Mouse (Mus musculus) retina, adult 2 months (tissue): Measurements from ENCODE around the gene Tmtc4.

Source experiments
- DNase-seq: peaks from one replicate; pipeline ENCODE4 v3.0.0-alpha.2; 2012; ENCODE audit warnings: low read depth, low spot score

Tmtc4 gene

DNA sequence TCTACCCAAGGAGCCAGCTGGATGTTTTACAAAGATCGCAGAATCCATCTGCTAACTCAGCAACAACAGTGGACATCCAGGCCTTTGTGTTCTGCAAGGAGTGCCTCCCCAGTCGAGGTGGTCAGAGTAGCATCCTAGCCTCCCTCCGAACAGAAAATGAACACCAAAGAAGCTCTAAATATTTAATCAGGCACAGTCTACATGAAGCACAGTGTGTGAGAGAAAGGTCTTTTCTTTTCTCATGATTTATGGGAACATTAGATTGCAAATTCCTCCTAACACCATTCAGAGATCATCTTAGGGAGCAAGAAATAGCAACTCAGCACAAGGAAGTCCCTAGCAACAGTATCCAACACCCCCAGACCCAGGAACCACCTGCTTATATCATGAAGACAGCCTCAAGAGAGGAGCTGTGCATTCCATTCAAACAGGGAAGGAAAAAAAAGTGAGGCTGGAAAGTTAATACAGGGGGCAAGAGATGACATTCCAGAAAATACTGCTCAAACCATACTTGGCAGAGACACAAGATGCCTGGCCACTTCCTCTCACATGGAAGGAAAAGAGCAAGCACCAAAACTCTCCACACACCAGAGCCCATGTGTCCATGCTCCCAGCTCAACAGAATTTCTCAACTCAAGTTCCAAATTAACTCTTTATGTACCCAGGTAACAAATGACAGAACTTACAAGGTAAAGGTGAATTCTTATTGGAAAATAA lies 8.8 kb downstream of the Tmtc4 start:
- DNase-seq = no peak

GRCm38 (mm10) chr14:122973091-122973490 lies 10.7 kb downstream of the Tmtc4 start:
- no peak for DNase-seq

- no peak for DNase-seq
Observed at GRCm38 (mm10) chr14:122968049-122968448, 15.8 kb downstream of the Tmtc4 start.

- peak; percentile 15 for DNase-seq
Observed at GRCm38 (mm10) chr14:122957941-122958340, 25.9 kb downstream of the Tmtc4 start.

DNA sequence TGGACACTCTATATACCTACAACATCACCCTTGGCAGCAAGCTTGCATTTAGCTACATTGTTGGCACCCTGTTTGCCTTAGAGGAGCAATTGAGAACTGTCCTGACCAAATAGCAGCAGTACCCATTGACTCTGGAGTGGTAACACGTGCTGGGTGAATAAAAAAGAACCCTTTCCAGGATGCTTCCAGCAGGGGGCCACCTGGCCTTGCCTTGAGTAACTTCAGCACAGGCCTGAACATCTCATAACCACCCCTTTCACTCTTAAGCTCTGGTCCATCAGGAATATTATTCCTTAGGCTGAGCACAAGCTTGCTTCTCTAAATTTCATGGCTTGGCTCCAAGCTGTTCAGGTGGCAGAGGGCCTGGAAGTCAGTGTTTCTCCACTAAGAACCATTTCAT lies 30.5 kb downstream of the Tmtc4 start:
- peak; percentile 18 for DNase-seq

GRCm38 (mm10) chr14:122952556-122952955 lies 31.3 kb downstream of the Tmtc4 start:
- DNase-seq = no peak

DNA sequence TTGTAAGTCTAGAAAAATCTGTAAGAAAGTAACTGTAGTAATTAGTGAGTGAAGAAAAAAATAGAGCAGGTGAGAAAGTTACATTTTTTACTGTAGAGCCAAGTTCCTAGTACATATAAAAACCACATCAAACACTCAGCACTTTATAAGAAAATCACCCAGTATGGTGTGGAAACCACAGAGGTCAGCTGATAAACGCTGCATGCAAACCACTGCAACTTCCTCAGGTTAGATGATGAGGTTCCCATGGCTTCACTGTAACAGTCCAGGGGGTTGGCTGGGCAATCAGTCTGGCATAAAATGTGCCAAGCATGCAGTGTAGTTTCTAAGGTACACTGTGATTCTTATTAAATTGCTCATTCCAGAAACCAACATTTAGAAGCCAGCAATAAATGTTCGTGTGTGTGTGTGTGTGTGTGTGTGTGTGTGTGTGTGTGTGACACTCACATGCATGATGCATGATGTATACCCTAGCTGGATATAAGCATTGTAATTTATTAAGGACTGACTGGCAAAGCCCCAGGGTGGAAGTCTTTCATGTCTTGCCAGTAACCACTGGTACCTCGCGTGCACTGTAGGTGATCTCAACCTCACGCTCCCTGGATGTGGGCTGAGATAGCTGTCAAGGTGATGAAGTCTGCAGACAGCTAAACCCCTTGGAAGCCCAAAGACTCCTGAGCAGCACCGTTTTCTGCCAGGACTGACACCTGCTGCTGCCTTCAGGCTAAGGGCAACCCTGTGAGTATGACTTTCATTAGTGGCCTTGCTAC lies 32.0 kb downstream of the Tmtc4 start:
- DNase-seq = no peak

GRCm38 (mm10) chr14:122950915-122951314 lies 32.9 kb downstream of the Tmtc4 start:
- DNase-seq = no peak

DNA sequence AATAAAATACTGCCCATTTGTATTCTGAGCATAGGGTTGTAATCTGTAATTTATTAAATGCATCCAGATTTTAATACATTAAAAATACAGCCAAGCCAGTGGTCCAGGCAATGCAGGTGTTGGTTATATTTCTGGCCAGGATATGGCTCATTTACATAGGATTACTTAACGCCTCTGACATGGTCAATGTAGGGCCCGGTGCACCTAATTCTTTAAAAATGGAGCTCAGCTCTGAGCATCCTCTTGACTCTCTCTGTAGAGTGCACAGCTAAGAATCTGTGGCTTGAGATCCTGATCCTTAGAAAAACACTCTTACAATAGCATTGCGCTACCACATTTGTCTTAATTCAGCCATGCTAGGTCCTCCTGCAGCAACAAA lies 40.4 kb downstream of the Tmtc4 start:
- no peak for DNase-seq

GRCm38 (mm10) chr14:122942757-122943474 lies 40.9 kb downstream of the Tmtc4 start:
- no peak for DNase-seq

- no peak for DNase-seq
Observed at GRCm38 (mm10) chr14:122936460-122936859, 47.4 kb downstream of the Tmtc4 start.

- no peak for DNase-seq
Observed at GRCm38 (mm10) chr14:122920011-122920410, 63.8 kb downstream of the Tmtc4 start.

DNA sequence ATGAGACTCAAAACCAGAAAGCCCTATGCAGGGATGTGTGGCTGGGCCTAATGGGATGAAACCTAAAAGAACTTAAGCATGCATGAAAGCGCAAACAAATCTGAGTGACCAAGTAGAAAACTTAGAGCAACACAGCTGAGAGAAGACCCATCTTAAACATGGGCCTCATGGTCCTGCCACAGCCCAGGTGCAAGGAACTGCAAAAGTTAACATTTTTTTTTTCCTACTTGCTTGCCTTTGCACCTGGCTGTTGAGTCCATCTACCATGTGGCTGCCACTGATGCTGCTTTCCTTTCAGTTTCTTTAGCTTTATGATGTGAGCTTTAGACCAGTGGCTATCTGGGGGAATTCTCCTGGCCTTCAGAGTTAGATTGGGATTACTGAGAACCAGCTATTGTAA lies 66.2 kb downstream of the Tmtc4 start:
- no peak for DNase-seq

- no peak for DNase-seq
Observed at GRCm38 (mm10) chr14:122913657-122914056, 70.2 kb downstream of the Tmtc4 start, which contains the start of gene Ggact. TSS of gene Ggact (minus strand) at chr14:122913757.

- DNase-seq = peak; percentile 45
Observed at GRCm38 (mm10) chr14:122912812-122913498, 70.9 kb downstream of the Tmtc4 start.

DNA sequence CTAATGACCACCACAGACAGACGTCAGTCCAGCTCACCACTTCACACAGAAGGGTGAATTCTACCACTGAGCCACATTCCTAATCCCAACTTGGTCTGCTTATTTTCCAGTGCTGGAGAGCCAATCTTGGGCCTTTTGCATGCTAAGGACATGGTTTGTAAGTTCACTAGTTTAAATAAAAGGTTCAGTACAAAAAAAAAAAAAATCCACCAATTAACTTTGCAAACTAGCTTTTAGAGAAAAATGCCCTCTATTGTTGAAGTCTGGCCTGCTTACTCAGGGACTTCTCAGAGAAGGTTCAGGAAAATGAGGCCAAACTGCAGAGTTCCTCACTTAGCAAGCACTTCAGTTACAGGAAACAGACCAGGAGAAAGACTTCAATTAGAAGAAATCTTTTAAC lies 71.7 kb downstream of the Tmtc4 start:
- no peak for DNase-seq

DNA sequence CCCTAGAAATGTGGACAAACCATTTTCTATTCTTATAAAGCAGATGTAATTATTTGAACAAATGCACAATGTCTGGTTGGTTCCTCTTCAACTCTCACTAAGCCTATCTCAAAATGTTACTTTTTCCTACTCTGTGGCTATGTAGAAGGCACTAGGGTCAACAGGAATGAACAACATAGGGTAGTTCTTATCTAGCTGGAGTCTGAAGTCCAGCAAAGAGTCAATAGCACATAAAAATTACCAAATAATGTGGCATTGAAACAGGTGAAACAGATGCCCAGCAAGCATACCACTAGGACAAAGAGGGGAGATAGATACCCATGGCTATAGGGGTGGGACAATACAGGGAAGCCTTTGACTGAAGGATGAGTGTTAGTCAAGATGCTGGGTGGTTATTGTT lies 72.6 kb downstream of the Tmtc4 start:
- no peak for DNase-seq

GRCm38 (mm10) chr14:122909368-122910091 lies 74.3 kb downstream of the Tmtc4 start:
- no peak for DNase-seq

- no peak for DNase-seq
Observed at GRCm38 (mm10) chr14:122908075-122908474, 75.8 kb downstream of the Tmtc4 start.

DNA sequence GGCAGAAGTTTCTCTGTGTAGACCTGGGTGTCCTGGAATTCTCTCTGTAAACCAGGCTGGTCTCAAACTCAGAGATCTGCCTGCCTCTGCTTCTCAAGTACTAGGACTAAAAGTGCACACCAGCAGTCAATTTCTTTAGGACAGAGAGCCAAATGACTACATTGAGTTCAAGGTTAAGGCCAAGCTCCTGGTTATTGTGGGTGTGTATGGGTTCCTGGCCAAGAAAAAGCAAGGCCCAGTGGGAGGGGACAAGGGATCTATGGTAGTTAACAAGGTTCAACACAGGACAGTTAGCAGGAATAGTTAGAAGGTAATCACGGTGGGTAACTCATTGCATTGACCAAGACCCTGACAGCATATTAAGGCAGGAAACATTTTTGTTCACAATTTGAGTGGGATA lies 78.8 kb downstream of the Tmtc4 start:
- DNase-seq = no peak

DNA sequence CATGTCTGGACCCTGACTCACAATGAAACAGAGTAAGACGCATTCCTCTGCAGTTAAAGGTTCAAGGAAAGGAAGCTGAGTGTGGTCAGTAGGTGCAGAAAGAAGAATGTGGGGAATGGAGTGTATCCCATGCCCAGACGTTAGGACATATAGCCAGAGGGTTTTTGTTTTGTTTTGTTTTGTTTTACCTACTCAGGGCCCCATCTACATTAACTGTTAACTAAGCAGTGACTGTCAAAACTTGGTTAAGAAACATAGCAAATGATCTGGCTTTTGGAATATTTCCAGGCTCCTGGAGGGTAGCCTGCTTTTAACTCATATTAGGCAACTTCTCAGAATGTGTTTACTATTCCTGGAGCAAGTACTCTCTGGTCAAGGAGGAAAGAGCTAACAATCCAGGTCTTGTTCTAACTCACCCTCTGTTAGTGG lies 79.9 kb downstream of the Tmtc4 start:
- no peak for DNase-seq
